Mouse (Mus musculus): ENCODE data around the gene Med21. TPM values are rescaled to one million over a fixed set of nuclear protein-coding genes. Genes with fewer than 3 reads are reported as not detected.

Med21 gene
- total RNA-seq (2021), result 10 to 100 TPM; 34.7 to 38.0 TPM
- long read RNA-seq, experiment 1, transcript Med21-201 (4 exons, 814 nt), result major isoform, 42 of 44 reads
- long read RNA-seq, experiment 1, partial matches to known transcripts, result 0 of 44 reads
- long read RNA-seq, experiment 1, other reads (novel, unspliced or antisense), result 2 of 44 reads
- long read RNA-seq, experiment 2, transcript Med21-201 (4 exons, 814 nt), result major isoform, 50 of 57 reads
- long read RNA-seq, experiment 2, partial matches to known transcripts, result 0 of 57 reads
- long read RNA-seq, experiment 2, other reads (novel, unspliced or antisense), result 3 of 57 reads

DNA sequence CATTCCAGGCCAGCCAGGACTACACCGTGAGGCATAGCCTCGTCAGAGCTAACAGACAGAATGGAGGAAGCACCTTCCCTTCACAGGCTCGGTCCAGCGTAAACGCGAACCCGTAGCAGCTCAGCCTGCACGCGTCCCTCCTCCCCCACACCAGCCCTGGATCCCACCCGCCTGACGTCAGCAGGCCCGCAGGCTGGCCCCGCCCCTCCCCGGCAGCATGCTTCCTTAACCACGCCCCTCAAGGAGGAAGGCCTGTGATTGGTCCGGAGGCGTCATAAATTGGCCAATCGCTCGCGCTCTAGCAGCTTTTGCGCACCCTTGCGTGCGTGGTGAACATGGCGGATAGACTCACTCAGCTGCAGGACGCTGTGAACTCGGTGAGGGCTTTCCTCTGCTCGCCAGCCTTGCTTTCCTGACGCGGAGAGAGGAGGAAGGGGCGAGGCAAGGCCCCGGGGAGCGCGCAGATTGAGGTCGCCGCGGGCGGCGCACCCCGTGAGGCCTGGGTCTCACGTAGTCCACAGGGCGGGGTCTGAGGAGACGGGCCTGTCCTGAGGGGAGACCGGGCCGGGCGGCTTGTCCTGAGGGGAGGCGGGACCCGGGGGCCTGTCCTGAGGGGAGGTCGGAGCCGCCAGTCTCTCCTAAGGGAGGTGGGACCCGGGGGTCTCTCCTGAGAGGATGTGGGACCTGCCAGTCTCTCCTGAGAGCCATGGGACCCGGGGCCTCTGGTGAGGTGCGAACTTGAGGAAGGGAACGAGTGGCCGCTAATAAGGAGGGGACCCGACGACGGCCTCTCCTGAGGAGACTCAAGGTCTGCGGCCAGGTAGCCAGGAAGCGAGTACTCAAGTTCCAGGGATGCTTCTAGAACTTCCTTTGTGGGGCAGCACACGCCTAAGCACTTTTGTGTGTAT lies at the start of gene Med21, which contains the start of gene Tm7sf3:
Gene Med21 (plus strand): TSS at position 272 of the 908 bp plus-strand sequence.
Gene Tm7sf3 (minus strand): TSS at position 549 of the 908 bp plus-strand sequence.
- intact Hi-C loops (cut with DNase I), result no loop called here
- peak; percentile 93 to 98 for DNase-seq

DNA sequence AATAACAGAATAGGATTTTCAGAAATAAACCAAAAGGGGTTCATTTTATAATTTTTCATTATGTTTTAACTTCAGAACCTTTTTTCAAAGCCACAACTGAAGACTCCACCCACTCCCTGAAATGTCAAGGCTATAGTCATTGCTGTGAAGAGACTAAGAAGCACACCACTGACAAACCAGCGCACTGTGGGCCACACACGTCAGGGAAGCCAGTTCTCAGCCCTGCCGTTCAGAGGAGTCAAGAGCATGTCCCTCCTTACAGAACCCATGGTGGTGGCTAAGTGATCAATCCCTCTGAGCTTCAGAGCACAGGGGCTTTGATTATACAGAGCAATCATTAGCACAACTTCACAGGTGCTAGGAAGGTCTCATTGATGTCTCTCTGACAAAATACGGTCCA lies 39.7 kb upstream of the Med21 start:
- intact Hi-C loops (cut with DNase I), result no loop called here
- DNase-seq, result no peak

DNA sequence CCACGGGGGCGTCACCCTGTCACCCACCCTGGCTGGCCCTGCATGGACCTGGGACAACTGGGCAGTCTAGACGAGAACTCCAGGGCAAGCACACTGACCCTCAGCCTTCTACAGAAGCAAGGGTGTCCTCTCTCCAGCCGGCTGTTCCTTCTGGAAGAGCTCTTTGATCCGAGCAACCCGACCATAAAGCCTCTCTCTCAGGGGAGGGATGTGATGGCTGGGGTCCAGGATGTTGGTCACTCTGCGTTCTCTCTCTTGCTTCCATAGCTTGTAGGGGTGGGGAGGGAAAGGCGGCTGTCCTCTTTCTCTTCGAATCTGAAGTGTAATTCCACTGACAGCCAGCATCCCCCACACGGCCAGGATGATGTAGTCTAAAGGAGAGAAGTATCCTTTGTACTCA lies 38.7 kb upstream of the Med21 start:
- DNase-seq, result no peak
- intact Hi-C loops (cut with DNase I), result no loop called here

DNA sequence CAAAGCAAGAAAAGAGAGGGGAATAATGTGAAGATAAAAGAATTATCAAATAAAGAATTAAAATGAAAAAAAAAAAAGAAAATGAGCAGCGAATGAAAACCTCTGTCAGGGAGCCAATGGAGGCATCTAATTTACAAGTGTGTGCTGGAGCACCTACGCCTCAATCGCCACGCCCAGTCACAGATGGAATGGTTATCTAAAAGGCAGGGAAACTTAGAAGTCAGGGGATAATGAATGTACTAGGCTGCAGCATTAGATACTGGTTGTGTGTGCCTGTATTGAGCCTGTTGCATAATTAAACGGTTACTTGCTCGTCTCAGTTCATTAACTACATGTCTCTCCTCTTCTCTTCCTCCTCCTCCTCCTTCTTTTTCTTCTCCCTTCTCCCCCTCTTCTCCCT lies 31.0 kb upstream of the Med21 start:
- DNase-seq, result no peak
- intact Hi-C loops (cut with DNase I), result no loop called here

DNA sequence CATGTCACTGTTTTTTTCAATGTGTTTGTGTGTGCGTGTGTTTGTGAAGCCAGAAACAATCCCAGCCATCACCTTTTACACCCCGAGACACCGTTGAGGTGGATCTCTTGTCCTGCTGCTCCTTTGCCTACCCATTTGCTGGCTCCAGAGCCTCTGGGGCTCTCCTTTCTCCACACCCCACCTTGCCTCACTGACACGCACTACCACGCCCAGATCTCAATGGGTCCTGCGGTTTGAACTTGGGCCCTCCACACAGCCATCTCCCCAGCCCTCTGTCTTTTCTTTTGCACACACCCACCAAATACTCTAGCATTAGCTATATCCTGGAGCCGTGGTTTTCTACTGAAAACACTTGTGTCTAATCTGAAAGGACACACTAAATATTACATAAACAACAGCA lies 30.4 kb upstream of the Med21 start:
- intact Hi-C loops (cut with DNase I), result no loop called here

DNA sequence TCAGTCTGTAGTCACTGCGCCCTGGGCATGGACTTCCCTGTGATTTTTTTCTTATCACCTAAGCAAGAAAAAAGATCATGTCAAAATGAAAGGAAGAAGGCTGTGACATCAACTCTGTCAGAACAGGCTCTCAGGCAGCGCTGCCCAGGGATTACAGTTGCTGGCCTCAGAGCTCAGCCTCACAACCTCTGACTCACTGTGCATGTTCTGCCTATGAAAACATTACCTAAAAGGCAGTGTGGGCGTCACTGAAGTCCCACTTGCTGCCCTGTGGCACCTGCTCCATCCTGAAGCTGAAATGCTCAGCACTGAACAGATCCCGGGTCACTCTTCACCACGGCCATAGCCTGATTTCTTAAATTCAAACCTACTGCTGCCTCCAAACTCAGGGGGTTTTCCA lies 29.6 kb upstream of the Med21 start:
- intact Hi-C loops (cut with DNase I), result no loop called here
- DNase-seq, result no peak

More for the DNA sequence above, 30.4 kb upstream of the Med21 start:
- DNase-seq, result peak in 1 of 2 experiments; percentile 3

DNA sequence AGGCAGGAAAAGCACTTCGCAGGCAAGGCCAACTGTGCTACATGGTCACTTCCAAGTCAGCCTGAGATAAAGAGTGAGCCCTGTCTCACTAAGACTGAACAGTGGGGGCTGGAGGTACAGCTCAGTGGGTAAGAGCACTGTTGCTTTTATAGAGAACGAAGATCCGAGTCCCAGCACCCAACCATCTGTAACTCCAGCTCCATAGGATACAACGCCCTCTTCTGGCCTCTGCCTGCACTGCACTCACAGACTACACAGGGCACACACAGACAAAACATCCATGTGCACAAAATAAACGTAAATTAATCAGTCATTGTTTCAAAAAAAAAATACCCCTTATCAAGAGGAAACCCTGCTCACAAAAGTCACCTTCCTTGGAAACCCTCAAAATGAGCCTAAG lies 28.4 kb upstream of the Med21 start:
- intact Hi-C loops (cut with DNase I), result no loop called here

DNA sequence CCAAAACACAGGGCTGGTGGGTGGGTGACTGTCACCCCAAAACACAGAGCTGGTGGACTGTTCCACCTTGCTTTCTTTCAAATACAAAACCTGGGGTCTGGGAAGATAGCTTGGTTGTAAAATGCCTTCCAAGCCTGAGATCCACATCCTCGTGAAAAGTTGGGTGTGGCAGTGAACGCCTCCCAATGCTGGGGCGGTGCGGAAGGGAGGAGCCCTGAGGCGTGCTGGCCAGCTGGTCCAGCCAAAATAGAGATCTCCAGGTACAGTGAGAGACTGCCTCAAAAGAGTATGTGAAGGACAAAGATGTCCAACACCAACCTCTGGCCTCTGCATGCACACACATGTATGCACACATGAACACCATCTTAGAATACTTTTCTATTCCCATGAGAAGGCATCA lies 27.8 kb upstream of the Med21 start:
- no peak for DNase-seq
- intact Hi-C loops (cut with DNase I), result no loop called here

More for the DNA sequence above, 28.4 kb upstream of the Med21 start:
- no peak for DNase-seq

DNA sequence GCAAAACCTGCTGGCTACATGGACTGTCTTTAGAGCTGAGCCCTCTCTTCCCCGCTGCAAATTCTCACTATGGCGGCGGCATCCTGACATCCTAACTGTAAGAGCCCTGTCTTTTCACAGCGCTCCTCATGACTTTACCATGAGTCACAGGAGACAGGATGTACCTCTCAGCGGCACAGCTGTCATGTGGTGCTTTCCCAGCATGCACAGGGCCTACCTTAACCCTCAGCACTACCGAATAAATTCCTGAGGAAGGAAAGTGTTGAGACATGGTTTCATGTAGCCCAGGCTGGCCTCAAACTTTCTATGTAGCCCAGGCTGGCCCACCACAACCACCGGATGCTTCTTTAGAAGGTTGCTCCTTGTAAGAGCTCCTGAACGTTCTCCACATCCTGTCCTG lies 26.5 kb upstream of the Med21 start:
- intact Hi-C loops (cut with DNase I), result no loop called here

DNA sequence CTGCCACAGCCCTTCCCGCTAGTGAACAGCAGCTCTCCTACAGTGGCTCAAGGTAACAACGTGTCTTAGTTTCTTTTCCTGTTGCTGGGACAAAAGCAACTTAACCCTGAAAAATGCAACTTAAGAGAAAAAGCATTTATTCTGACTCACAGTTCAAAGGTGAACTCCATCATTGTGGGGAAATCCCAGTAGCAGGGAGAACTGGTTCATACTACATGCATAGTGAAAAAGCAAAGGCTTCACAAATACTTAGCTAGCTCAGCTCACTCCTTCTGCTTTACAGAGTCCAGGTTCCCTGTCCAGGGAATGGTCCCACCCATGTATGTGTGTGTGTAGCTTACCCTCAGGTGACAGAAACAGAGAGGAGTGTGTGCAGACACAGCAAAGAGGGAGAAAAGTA lies 25.7 kb upstream of the Med21 start:
- DNase-seq, result no peak
- intact Hi-C loops (cut with DNase I), result no loop called here

More for the DNA sequence above, 26.5 kb upstream of the Med21 start:
- no peak for DNase-seq

DNA sequence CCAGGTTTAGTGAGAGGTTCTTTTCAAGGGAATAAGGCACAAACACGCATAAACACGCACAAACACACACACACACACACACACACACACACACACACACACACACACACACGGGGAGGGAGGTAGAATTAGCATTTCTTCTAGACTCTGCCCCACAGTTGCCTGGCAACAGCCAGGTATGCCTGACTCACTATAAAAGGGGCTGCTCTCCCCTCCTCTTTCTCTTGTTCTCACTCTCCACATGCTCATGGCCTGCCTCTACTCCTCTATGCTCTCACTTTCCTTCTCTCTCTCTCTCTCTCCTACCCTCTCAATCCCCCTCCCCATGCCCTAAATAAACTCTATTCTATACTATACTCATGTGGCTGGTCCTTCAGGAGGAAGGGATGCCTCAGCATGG lies 14.2 kb upstream of the Med21 start:
- no peak for DNase-seq
- intact Hi-C loops (cut with DNase I), result no loop called here

DNA sequence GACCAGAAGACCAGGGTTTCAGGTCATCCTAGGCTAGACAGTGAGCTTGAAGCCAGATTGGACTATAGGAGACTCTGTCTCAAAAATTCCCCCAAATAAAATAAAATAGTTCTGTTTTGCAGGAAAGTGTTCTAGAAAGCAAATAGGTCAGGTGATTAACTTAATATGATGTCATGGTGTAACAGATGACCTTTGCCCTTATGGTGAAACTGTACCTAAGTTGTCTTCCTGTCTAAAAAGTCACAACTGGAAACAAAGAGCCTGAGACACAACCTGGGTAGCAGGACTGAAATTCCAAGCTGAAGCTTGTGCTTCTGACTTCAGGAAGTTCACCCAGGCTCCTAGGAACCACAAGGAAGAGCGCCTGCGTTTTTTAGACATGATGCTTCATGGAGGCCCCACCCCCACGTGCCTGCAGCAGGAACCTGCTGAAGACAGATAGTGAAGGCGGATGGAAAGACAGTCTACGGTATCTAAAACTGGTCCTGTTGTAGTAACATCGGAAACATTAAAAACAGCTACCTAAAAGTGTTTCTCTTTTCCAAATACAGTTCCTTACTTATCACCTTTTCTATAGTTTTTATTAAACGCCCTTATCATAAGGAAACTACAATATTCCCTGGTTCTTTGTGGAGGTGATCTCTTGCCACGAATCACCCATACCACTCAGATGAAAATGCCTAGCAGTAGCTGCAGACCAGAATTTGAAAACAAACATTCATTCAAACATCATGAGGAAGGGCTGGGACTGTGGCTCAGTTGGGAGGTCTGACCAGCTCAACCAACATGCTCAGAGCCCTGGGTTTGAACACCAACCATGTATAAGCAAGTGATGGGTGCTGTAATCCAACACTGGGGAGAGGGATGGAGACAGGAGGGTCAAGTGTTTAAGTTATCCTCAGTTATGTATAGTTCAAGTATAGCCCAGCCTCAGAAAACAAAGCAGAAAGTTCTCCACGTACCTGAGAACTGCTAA lies 12.3 kb upstream of the Med21 start:
- DNase-seq, result no peak
- intact Hi-C loops (cut with DNase I), result no loop called here

DNA sequence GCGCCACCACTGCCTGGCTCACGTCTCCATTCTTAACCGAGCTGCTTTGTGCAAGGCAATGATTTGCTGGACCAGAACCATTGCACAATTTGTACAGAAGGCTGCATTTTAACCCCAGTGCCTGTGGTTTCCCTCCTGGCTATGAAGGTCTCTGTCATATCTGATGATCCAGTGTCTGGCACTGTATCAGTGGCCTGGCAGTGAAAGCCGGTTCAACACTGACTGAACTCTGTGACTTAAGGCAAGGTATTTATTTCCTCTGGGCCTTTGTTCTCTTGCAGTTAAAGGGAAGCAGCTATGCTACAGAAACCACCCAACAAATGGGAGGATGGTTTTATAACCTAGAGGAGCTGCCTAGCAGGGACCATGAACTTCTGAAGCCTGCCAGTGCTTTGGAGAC lies 11.4 kb upstream of the Med21 start:
- intact Hi-C loops (cut with DNase I), result no loop called here
- DNase-seq, result no peak

DNA sequence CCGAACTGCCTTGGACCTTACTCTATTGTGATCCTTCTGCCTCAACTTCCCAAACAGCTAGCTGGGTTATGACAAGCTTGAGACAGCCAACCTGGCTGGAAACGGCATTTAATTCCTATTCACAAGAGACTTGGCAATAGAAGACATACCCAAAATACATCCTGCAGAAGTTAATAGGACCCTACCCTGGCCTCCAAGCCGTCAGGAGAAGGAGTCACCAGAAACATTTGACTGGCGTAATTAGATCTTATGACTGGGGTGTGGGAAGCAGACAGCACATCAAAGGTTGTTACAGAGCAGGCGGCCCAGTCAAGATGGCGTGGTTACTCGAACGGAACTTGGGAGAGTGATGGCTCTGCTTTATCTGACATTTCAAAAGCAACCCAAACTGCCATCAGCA lies 10.5 kb upstream of the Med21 start:
- no peak for DNase-seq
- intact Hi-C loops (cut with DNase I), result no loop called here

DNA sequence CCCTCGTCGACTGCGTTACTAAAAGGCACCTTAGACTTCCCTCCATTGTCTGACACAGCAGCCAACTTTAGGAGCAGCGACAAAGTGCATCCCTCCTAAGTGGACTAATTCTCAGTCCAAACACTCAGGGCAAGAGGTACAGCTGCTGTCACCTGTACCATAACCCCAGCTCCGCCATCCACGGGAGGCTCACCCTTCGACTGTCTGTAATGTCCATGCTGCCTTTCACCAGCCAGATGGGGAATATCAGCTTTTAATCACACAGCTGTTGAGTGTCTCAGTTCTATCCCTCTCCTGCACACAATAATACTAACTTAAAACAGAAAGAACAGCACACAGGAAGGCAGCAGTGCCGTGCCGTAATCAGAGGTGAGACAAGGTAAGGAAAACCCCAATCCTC lies 9.9 kb upstream of the Med21 start:
- intact Hi-C loops (cut with DNase I), result no loop called here
- no peak for DNase-seq

DNA sequence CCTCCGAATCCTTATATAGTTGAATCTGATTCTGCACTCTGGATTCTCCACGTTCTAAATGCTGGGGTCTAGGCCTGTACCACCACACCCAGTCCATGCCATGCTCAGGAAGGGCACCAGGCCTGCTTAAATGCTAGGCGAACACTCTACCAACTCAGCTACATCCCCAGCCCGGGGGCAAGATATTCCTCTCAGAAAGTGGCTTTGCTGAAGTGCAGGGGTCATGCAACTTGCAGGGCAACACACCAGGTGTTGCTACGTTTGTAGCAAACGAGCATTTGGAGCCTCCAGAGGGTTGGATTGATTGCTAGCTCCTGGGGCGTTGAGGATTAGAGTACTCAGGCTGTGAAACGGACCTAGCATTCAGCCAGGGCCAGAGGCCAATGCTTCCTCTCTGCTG lies 9.2 kb upstream of the Med21 start:
- no peak for DNase-seq
- intact Hi-C loops (cut with DNase I), result no loop called here

DNA sequence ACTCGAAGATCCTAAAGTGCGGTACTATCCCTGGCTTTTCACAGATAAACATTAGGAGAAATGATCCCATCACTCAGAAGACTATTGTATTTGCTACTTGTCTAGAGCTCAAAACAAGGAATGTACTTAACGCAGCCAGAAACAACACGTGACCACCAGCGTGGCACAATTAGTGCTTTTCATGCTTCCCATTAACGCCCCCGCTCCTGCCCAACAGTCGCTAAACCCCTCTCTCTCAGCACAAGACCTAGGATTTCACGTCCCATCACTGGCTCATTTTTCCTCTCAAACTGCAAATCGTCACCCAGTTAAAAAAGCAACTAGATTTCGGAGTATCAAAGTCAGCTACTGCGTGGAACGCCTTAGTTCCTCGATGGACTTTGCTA lies 8.7 kb upstream of the Med21 start:
- DNase-seq, result peak in 1 of 2 experiments; percentile 17
- intact Hi-C loops (cut with DNase I), result no loop called here

DNA sequence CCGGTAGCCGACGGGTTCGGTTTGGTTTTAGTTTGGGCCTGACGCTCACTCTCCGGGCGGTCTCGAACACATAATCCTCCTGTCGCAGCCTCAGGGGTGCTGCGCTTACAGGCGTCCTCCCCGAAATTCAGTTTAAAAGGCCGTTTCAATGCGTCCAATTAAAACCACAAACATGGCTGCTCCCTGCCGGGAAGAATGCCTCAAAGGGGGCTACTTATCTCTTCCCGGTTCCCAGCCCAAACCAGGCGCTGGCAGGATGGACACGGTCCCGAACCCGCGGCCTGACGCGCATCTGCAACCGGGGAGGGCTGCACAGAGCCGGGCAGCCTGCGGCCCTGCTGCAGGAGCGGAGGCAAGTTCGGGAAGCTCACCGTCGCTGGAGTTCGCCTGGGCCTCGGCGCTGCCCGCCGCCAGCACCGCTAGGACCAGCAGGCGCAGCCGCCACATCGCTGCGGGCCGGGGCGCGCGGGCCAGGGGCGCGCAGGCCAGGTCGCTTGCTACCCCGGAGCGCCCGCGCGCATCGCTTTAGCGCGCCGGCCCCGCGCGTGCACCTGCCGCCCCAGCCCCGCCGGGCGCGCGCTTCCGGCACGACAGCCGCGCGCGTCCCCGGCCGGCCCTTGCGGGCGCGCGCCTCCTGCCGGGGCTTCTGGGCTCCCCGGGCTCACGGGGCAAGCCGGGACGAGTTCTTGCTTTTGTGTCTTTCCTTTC lies 8.2 kb upstream of the Med21 start:
- peak; percentile 61 to 71 for DNase-seq
- intact Hi-C loops (cut with DNase I), result no loop called here

DNA sequence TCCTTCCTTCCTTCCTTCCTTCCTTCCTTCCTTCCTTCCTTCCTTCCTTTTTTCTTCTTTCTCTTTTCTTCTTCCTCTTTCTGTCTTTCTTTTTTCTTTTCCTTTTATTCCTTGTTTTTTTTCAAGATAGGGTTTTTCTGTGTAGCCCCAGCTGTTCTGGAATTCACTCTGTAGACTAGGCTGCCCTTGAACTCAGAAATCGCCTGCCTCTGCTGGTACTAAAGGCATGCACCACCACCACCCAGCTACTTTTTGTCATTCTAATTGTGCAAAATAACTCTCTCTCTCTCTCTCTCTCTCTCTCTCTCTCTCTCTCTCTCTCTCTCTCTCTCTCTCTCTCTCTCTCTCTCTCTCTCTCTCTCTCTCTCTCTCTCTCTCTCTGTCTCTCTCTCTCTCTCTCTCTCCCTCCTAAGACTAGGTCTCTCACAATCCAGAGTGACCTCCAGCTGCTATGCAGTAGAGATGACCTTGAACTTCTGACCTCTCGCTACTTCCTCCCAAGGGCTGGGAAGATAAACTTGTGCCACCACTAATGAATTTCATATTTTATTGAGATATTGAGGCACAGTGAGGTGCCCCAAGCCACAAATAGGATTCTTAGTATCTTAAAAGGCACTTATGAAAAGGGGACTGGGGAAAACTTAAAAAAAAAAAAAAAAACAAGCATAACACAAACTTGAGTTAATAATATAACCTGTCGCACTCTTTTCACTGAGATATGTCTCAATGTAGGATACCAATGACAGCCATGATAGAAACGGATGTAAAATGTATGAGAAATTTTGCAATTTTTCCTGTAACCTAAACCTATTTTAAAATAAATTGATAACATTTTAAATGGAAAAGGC lies 7.4 kb upstream of the Med21 start:
- intact Hi-C loops (cut with DNase I), result no loop called here
- no peak for DNase-seq

All from gastrocnemius, postnatal 36 days (tissue).